Mouse (Mus musculus) macrophage (primary cell): Measurements from ENCODE around the gene Frmd5. TPM values are rescaled to one million over a fixed set of nuclear protein-coding genes. Genes with fewer than 3 reads are reported as not detected.
"Not testable (repeated sequence)": the region's sequence is repeated elsewhere in the genome, so short reads cannot be mapped to it uniquely, and the experiment has no call there.

Experiments used
- H3K27ac ChIP-seq: fragments of 350-480 bp; formaldehyde crosslinking; 2 replicates; pipeline ENCODE4 v1.9.0; 2021
- H3K36me3 ChIP-seq: fragments of 350-480 bp; formaldehyde crosslinking; 2 replicates; pipeline ENCODE4 v1.9.0; 2021; ENCODE audit errors: inconsistent target
- H3K4me3 ChIP-seq: fragments of 350-480 bp; formaldehyde crosslinking; 2 replicates; pipeline ENCODE4 v1.9.0; 2021; ENCODE audit errors: inconsistent target
- H3K79me2 ChIP-seq: fragments of 350-480 bp; formaldehyde crosslinking; 2 replicates; pipeline ENCODE4 v1.9.0; 2021; ENCODE audit errors: inconsistent target
- WGBS: methylation state at CpG from one replicate; pipeline ENCODE4 v1.1.7; 2026; ENCODE audit warnings: inconsistent platforms; ENCODE audit not compliant: missing documents; 5-methylcytosine and 5-hydroxymethylcytosine counted together
- polyA plus RNA-seq: library from polyadenylated mRNA; stranded (reverse); fragments of 250-400 nt; gene quantifications from 3 replicates; pipeline ENCODE4 v1.2.4, GENCODE M21; 2018; ENCODE audit warnings: inconsistent platforms
- total RNA-seq, 78 experiments: library from RNA; depleted of rRNA; stranded (reverse); fragments of 250-400 nt; gene quantifications; 1 replicate in 9 of 78; 2 replicates in 24 of 78; 3 replicates in 43 of 78; 4 replicates in 2 of 78; pipeline ENCODE4 v1.2.4; 2018; ENCODE audit warnings: inconsistent platforms in 56 of 78

Frmd5 gene
- total RNA-seq (2018; cell fraction: chromatin; rRNA removed): not detected
- not detected for total RNA-seq (2018; cell fraction: cytosol; rRNA removed)
- total RNA-seq (2018; cell fraction: nucleus; rRNA removed): not detected
- not detected in 3 replicates for polyA plus RNA-seq

GRCm38 (mm10) chr2:121806959-121807653 lies at the start of gene Frmd5:
Gene Frmd5, minus strand, starts transcription at chr2:121807087.
- Histone ChIP-seq H3K79me2 (no peaks in the 10 kb centered on the region), H3K27ac (no peak within 1 kb of the TSS), H3K36me3 (no peaks in the 10 kb centered on the region), H3K4me3 (no peak within 1 kb of the TSS; the same call in 1 of the 2 replicates)
- WGBS: 2% methylated on average over 35 of the region's 35 CpGs

DNA sequence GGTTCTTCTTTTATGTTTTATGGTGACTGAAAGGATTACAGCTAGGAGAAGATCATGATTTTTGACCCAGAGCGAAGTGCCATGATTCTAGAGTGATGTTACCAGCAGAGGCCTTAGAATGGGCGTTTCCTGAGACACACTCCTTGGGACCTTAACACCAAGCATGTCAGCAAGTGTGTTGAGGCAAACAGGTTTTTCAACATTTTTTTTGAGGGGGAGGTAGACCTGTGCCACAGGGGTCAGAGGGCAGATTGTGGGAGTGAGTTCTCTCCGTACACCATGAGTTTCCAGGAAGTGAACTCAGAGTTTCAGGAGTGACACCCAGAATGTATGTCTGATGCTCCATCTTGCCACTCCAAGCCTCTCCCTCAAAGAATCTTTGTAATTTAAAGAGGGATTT lies 47.1 kb upstream of the Frmd5 start:
- H3K79me2 ChIP-seq: no peaks in the 10 kb centered on the region
- no peak overlapping the region for H3K27ac ChIP-seq
- H3K4me3 ChIP-seq: no peak overlapping the region
- WGBS: 94% methylated on average over 3 of the region's 3 CpGs
- no peaks in the 10 kb centered on the region for H3K36me3 ChIP-seq

DNA sequence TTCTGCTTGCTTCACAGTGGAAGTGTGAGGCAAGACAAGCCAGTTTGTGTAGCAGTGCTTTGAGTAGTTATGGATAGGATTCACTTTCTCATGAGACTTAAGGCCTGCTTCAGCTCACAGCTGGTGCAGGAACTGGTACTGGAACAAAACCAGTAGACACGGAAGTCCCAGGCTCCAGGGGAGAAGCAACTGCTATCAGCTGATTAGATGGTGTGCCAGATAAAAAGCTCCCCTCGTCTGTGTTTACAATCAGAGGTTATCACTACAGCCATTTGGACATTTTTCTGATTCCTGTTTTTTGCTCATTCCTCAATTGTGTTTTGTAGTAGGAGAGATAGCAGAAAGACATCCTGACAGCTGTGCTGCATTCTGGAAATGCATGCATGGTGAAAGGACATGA lies 45.2 kb upstream of the Frmd5 start:
- Histone ChIP-seq H3K36me3 (no peaks in the 10 kb centered on the region), H3K27ac (no peak overlapping the region), H3K4me3 (no peak overlapping the region), H3K79me2 (no peaks in the 10 kb centered on the region)
- WGBS: 53% methylated on average over 2 of the region's 2 CpGs

- Histone ChIP-seq H3K27ac (no peak overlapping the region), H3K4me3 (no peak overlapping the region), H3K36me3 (no peaks in the 10 kb centered on the region), H3K79me2 (no peaks in the 10 kb centered on the region)
- WGBS: 55% methylated on average over 8 of the region's 8 CpGs
Observed at GRCm38 (mm10) chr2:121846050-121846449, 39.2 kb upstream of the Frmd5 start.

GRCm38 (mm10) chr2:121842249-121842648 lies 35.4 kb upstream of the Frmd5 start:
- no peak overlapping the region for H3K4me3 ChIP-seq
- H3K36me3 ChIP-seq: no peaks in the 10 kb centered on the region
- no peaks in the 10 kb centered on the region for H3K79me2 ChIP-seq
- no peak overlapping the region for H3K27ac ChIP-seq
- 89% methylated on average over 3 of the region's 3 CpGs for whole genome bisulfite sequencing

- Histone ChIP-seq H3K36me3 (no peaks in the 10 kb centered on the region), H3K79me2 (no peaks in the 10 kb centered on the region), H3K27ac (no peak overlapping the region), H3K4me3 (no peak overlapping the region)
- WGBS: 91% methylated on average over 3 of the region's 3 CpGs
Observed at GRCm38 (mm10) chr2:121841453-121841852, 34.6 kb upstream of the Frmd5 start.

GRCm38 (mm10) chr2:121834926-121835325 lies 28.0 kb upstream of the Frmd5 start:
- no peak overlapping the region for H3K4me3 ChIP-seq
- H3K79me2 ChIP-seq: no peaks in the 10 kb centered on the region
- WGBS: 53% methylated on average over 3 of the region's 3 CpGs
- no peak overlapping the region for H3K27ac ChIP-seq
- H3K36me3 ChIP-seq: no peaks in the 10 kb centered on the region

DNA sequence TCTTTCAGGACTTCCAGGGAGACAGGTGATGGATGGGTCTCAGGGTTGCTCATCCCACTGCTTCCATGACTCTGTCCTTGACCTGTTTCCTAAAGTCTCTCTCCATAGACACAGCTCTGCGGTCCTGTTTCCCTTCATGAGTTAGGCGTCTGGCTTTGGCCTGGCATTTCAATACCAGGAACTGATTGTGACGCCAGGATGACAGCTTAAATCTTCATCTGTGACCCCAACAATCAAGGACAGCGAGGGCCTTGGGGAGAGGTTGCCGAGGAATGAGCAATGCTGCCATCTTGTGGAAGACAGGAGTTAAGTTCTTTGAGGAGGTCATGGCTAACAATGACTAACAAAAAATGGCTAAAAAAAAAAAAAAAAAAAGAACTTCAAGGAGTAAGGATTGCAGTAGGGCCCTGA lies 25.6 kb upstream of the Frmd5 start:
- Histone ChIP-seq H3K27ac (no peak overlapping the region), H3K36me3 (no peaks in the 10 kb centered on the region), H3K4me3 (no peak overlapping the region), H3K79me2 (no peaks in the 10 kb centered on the region)
- 15% methylated on average over 5 of the region's 5 CpGs for WGBS

DNA sequence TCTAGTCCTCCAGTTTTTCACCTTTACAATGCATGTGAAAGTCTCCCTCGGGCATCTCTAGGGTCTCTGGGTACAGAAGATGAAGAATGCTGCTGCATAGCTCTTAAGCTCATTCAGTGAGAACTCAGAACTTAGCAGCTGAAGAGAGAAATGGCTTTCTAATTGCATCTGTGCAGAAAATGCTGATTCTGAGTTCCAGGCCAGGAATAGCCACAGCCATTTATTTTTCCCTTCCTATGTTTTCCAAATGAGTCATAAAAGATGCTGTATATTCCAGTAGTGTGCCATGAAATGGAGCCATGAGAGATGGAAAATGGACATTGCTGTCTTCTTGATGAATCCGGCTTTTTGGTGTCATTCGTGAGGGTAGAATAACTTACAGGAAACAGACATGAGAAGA lies 21.5 kb upstream of the Frmd5 start:
- WGBS: 89% methylated on average over 3 of the region's 3 CpGs
- no peak overlapping the region for H3K4me3 ChIP-seq
- H3K79me2 ChIP-seq: no peaks in the 10 kb centered on the region
- no peak overlapping the region for H3K27ac ChIP-seq
- no peaks in the 10 kb centered on the region for H3K36me3 ChIP-seq

DNA sequence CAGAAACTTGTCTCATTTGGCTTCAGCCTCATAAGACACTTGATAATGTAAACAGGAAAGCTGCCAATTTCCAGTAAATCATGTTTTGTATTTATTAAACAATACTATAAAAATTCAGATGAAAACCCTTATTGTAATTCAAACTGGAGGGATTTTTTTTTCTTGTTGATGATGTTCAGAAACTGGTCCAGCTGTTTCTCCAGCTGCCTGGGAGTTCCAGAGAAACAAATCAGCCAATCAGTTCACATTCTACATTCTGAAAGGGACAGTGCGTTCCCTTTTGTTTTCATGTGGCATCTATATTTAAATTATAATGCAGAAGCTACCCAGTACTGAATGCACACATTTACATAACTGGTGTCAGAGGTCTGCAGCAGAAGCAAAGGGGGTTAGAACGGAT lies 19.3 kb upstream of the Frmd5 start:
- WGBS: 88% methylated on average over 2 of the region's 2 CpGs
- Histone ChIP-seq H3K27ac (no peak overlapping the region), H3K4me3 (no peak overlapping the region), H3K36me3 (no peaks in the 10 kb centered on the region), H3K79me2 (no peaks in the 10 kb centered on the region)

GRCm38 (mm10) chr2:121824653-121825052 lies 17.8 kb upstream of the Frmd5 start:
- Histone ChIP-seq H3K4me3 (no peak overlapping the region), H3K27ac (no peak overlapping the region), H3K79me2 (no peaks in the 10 kb centered on the region), H3K36me3 (no peaks in the 10 kb centered on the region)
- WGBS: 51% methylated on average over 5 of the region's 5 CpGs

DNA sequence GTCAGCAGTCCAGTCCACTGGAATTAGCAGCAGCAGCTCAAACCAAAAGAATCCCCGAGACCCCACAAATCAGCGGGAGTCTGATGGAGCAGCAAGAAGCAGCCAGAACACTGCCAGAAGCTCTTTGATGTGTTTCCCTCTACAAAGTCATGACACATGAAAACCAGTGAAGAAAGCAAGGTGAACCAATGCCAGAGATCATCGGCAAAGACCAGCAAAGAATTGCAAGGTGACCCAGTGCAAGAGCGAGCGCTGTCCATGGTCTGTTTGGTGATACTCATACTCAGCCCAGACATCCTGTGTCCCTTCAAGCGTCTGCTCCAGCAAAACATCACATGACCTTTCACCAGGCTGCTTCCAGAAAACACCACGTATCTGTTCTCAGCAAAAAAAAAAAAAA lies 14.9 kb upstream of the Frmd5 start:
- H3K27ac ChIP-seq: no peak overlapping the region
- no peaks in the 10 kb centered on the region for H3K36me3 ChIP-seq
- H3K79me2 ChIP-seq: no peaks in the 10 kb centered on the region
- H3K4me3 ChIP-seq: no peak overlapping the region
- 91% methylated on average over 7 of the region's 7 CpGs for WGBS

DNA sequence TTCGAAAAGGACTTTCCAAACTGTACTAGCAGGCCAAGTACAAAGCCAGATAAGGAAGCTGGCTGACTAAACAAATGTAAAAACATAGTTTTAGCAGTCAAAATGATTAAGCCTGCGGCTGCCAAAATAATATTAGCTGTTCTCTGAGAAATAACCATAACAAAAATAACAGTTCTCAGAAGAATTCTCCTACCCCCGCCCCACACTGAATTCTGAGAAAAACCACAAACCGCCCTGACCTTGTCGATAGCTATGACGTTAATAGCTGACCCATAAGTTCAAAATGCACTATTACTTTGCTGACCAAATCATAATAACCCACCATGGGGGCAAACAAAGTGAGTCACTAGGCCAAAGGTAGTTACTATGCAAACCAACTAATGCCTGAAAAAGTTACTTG lies 4.0 kb upstream of the Frmd5 start:
- not testable (repeated sequence) for H3K79me2 ChIP-seq, H3K4me3 ChIP-seq, H3K27ac ChIP-seq, H3K36me3 ChIP-seq
- 89% methylated on average over 6 of the region's 6 CpGs for WGBS

- WGBS: 48% methylated on average over 3 of the region's 3 CpGs
- H3K27ac ChIP-seq: no peak overlapping the region
- no peak overlapping the region for H3K4me3 ChIP-seq
- H3K36me3 ChIP-seq: no peaks in the 10 kb centered on the region
- no peaks in the 10 kb centered on the region for H3K79me2 ChIP-seq
Observed at GRCm38 (mm10) chr2:121809126-121809525, 2.2 kb upstream of the Frmd5 start.

- WGBS: 4% methylated on average over 49 of the region's 90 CpGs
- Histone ChIP-seq H3K79me2 (no peaks in the 10 kb centered on the region), H3K36me3 (no peaks in the 10 kb centered on the region), H3K27ac (no peak overlapping the region), H3K4me3 (no peak overlapping the region)
Observed at GRCm38 (mm10) chr2:121806171-121806943, 530 bp downstream of the Frmd5 start.
